ENCODE assay signal across 34 mouse cellular contexts in the genomic region with DNA sequence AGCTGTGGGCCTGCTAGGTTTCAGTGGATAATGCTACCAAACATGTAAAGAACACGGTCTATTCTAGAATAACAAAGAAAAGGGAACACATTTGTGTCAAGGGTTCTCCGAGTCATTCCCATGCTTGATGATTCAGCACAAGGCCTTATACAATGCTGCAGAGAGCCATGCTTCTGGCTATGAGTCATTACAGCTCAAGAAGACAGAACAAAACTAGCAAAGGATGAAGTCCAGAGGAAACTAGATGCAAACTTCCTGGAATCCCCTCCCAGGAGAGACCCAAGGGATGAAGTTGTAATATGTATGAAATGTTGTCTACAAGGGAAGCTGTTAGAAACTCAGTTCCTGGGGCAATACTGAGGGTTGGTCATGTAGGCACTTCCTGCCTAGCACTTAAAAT. TPM values are rescaled to one million over a fixed set of nuclear protein-coding genes. Genes with fewer than 3 reads are reported as not detected.
DNase-seq lines count a peak whose midpoint lies in the region; ATAC-seq and TF ChIP-seq lines count a peak whose summit lies in the region.
"Had no signal": no experiment of that assay in that cellular context is flagged by ENCODE, and none has a peak within 500 bp of the region (broad histone marks: within the 10 kb centered on the region; RNA-seq: fewer than 3 reads in every experiment).

No protein-coding gene starts in this region.

- DNase-seq in 416B (ENCODE audit: low read depth) (peak; percentile 69), ES-E14 (ENCODE audit: low read depth, low spot score) (no peak), Patski (ENCODE audit: low read depth, low spot score) (no peak)
- DNase-seq in forebrain, embryonic 14.5 days (ENCODE audit: low spot score): no peak
- DNase-seq in heart, adult 18-20 months: no peak
- no peak for DNase-seq in thymus, postnatal 25 days
- DNase-seq: adrenal gland, postnatal 25 days; cerebellum, adult 2 months; cerebellum, postnatal 14 days; gastrocnemius, adult 2 months; gastrocnemius, postnatal 36 days; heart, adult 2 months; heart, postnatal 10 days; kidney, adult 11 months; kidney, postnatal 14 days; layer of hippocampus, adult 9-11 months; lung, embryonic 14.5 days; lung, postnatal 36 days; midbrain, embryonic 14.5 days; retina, postnatal 1 day; right cerebral cortex, postnatal 14 days; spleen, adult 18-20 months; thymus, adult 18-20 months; thymus, postnatal 4 days had no signal

- H3K4me3 ChIP-seq in ES-E14 (ENCODE audit: insufficient read depth in 1 of 2, low read depth in 1 of 2, low read length in 2 of 2, poor library complexity in 1 of 2, severe bottlenecking in 1 of 2) (no peak overlapping the region), macrophage (ENCODE audit: inconsistent target) (no peak overlapping the region)
- H3K4me3 ChIP-seq in forebrain, embryonic 14.5 days (ENCODE audit: low read depth, low read length): no peak overlapping the region
- H3K4me3 ChIP-seq: embryonic facial prominence, embryonic 15.5 days; forebrain, embryonic 15.5 days; gastrocnemius, adult 2 months; heart, adult 2 months; heart, embryonic 13.5 days; hindbrain, embryonic 10.5 days; hindbrain, embryonic 15.5 days; limb, embryonic 12.5 days; liver, embryonic 15.5 days had no signal

- 37% methylated on average over 2 of the region's 2 CpGs for WGBS in macrophage (ENCODE audit: missing documents)
- 89% methylated on average over 2 of the region's 2 CpGs for WGBS in forebrain, embryonic 14.5 days

- peak; percentile 57 for ATAC-seq in Patski
- no peak for ATAC-seq in forebrain, embryonic 14.5 days
- ATAC-seq: CD4-positive, CD25-positive, alpha-beta regulatory T cell, adult 4 months; forebrain, embryonic 15.5 days; inflammation-experienced regulatory T-cells, adult 6 months had no signal

- no peak for TF ChIP-seq CTCF in Patski (IDR thresholded peaks at IDR 0.05)

- H3K4me2 ChIP-seq in forebrain, embryonic 14.5 days (ENCODE audit: low read length): no peak overlapping the region
- H3K4me2 ChIP-seq: embryonic facial prominence, embryonic 15.5 days; forebrain, embryonic 15.5 days; heart, embryonic 13.5 days; hindbrain, embryonic 15.5 days; limb, embryonic 12.5 days; liver, embryonic 15.5 days; lung, embryonic 14.5 days had no signal

- H3K4me1 ChIP-seq in ES-E14 (ENCODE audit: control insufficient read depth in 2 of 2, insufficient read depth in 2 of 2, low read length in 2 of 2, poor library complexity in 1 of 2): peaks cover 0 to 2% of the 10 kb centered on the region in 2 experiments; a peak in 1 of 4 replicates
- no peaks in the 10 kb centered on the region for H3K4me1 ChIP-seq in forebrain, embryonic 14.5 days (ENCODE audit: control insufficient read depth, insufficient read depth, low read length)
- H3K4me1 ChIP-seq: embryonic facial prominence, embryonic 15.5 days; forebrain, embryonic 15.5 days; heart, embryonic 13.5 days; hindbrain, embryonic 10.5 days; hindbrain, embryonic 15.5 days; limb, embryonic 12.5 days had no signal

- POLR2A ChIA-PET in Patski (lab: Charles Lee): no interaction called here

- H3K27ac ChIP-seq in ES-E14 (ENCODE audit: insufficient read depth, low read depth, low read length, poor library complexity, severe bottlenecking) (no peak overlapping the region), macrophage (0 out of 2 replicates have a peak overlapping the region, but pooled peaks have one; percentile 24)
- H3K27ac ChIP-seq in forebrain, embryonic 14.5 days (ENCODE audit: low read depth, low read length): no peak overlapping the region
- H3K27ac ChIP-seq: embryonic facial prominence, embryonic 15.5 days; forebrain, embryonic 15.5 days; gastrocnemius, adult 2 months; heart, adult 2 months; heart, embryonic 13.5 days; hindbrain, embryonic 10.5 days; hindbrain, embryonic 15.5 days; limb, embryonic 12.5 days; liver, embryonic 15.5 days had no signal

- CTCF ChIA-PET in Patski (lab: Charles Lee): no interaction called here

- in situ Hi-C loops in ES-E14 (cut with MboI; ENCODE audit: low sequenced_read_pairs in 2 of 2, unreplicated experiment in 2 of 2) (no loop called here), Patski (cut with MboI; ENCODE audit: low pct_unique_long_range_greater_than_20kb) (no loop called here)

- H3K36me3 ChIP-seq in ES-E14 (ENCODE audit: control insufficient read depth, insufficient read depth, low read length, poor library complexity, severe bottlenecking) (no peaks in the 10 kb centered on the region), macrophage (ENCODE audit: inconsistent target) (no peaks in the 10 kb centered on the region)
- H3K36me3 ChIP-seq in forebrain, embryonic 14.5 days (ENCODE audit: control insufficient read depth, insufficient read depth, low read length): no peaks in the 10 kb centered on the region
- H3K36me3 ChIP-seq: embryonic facial prominence, embryonic 15.5 days; forebrain, embryonic 15.5 days; heart, embryonic 13.5 days; hindbrain, embryonic 10.5 days; hindbrain, embryonic 15.5 days; limb, embryonic 12.5 days; liver, embryonic 15.5 days had no signal

- H3K27me3 ChIP-seq in Patski: peaks cover 10% of the 10 kb centered on the region
- H3K27me3 ChIP-seq in forebrain, embryonic 14.5 days (replicated peaks; ENCODE audit: control insufficient read depth, insufficient read depth, low read length): no peaks in the 10 kb centered on the region
- H3K27me3 ChIP-seq: embryonic facial prominence, embryonic 15.5 days; forebrain, embryonic 15.5 days; heart, embryonic 13.5 days; hindbrain, embryonic 15.5 days; limb, embryonic 12.5 days; liver, embryonic 15.5 days had no signal

- no peak overlapping the region for H3K9ac ChIP-seq in ES-E14 (ENCODE audit: insufficient read depth, low read depth, low read length, poor library complexity, severe bottlenecking)
- H3K9ac ChIP-seq in forebrain, embryonic 14.5 days (ENCODE audit: low read length): no peak overlapping the region
- H3K9ac ChIP-seq: embryonic facial prominence, embryonic 15.5 days; forebrain, embryonic 15.5 days; heart, embryonic 13.5 days; hindbrain, embryonic 15.5 days; limb, embryonic 12.5 days; liver, embryonic 15.5 days; lung, embryonic 14.5 days had no signal

- no peaks in the 10 kb centered on the region for H3K79me2 ChIP-seq in macrophage (ENCODE audit: inconsistent target)

- no peaks in the 10 kb centered on the region for H3K9me3 ChIP-seq in ES-E14 (ENCODE audit: control insufficient read depth, insufficient read depth, low read depth, low read length)
- H3K9me3 ChIP-seq in forebrain, embryonic 14.5 days (replicated peaks; ENCODE audit: control insufficient read depth, low read length): no peaks in the 10 kb centered on the region
- H3K9me3 ChIP-seq: embryonic facial prominence, embryonic 15.5 days; forebrain, embryonic 15.5 days; heart, embryonic 13.5 days; hindbrain, embryonic 10.5 days; hindbrain, embryonic 15.5 days; limb, embryonic 12.5 days; liver, embryonic 15.5 days had no signal

TF ChIP-seq in ES-E14, 5 proteins besides CTCF, POLR2A, EP300 and RAD21:
- TF ChIP-seq MAFK (IDR thresholded peaks at IDR 0.05; ENCODE audit: insufficient read depth, low read depth, low read length): 0 out of 2 replicates have a peak, but pooled peaks have one; percentile 37
- no peak for TF ChIP-seq CHD2 (IDR thresholded peaks at IDR 0.05; ENCODE audit: low read depth, low read length)
TF ChIP-seq in ES-E14: peak in this region for 1.

RNA-seq across cellular contexts. Expression of a gene that starts 7.0 kb away (rescaled TPM):
- total RNA-seq in ES-E14 (2012; rRNA removed): 14.4 and 23.1 TPM in 2 replicates
- polyA plus RNA-seq in Patski (2021) (4.6 TPM), macrophage (2018) (2.7 to 4.4 TPM (median 3.1 TPM) in 3 replicates)
- 10 to 100 TPM in 13 of 26 experiments, 1 to 10 TPM in 13; 3.8 to 25.6 (median 10.0) TPM for total RNA-seq in macrophage (2018; cell fraction: chromatin; rRNA removed)
- 1 to 10 TPM; 2.7 to 6.4 (median 3.6) TPM for total RNA-seq in macrophage (2018; cell fraction: cytosol; rRNA removed)
- 10 to 100 TPM in 3 of 26 experiments, 1 to 10 TPM in 23; 2.6 to 18.1 (median 5.8) TPM for total RNA-seq in macrophage (2018; cell fraction: nucleus; rRNA removed)
- polyA plus RNA-seq in forebrain, embryonic 14.5 days (2014; fragmentation: Nextera tagmentation; extraction: Ambion mirVana): 6.6 and 7.3 TPM in 2 replicates
- total RNA-seq in heart, adult 18-20 months (2021): 1 to 10 TPM; 2.0 to 2.1 TPM

RNA-seq across cellular contexts. Expression of a gene that starts 54.2 kb away (rescaled TPM):
- total RNA-seq in ES-E14 (2012; rRNA removed): 17.9 and 22.3 TPM in 2 replicates
- polyA plus RNA-seq in Patski (2021): 26.8 TPM
- total RNA-seq in macrophage (2018; cell fraction: chromatin; rRNA removed): 100 to 1,000 TPM in 6 of 26 experiments, 10 to 100 TPM in 20; 13.3 to 146 (median 72.8) TPM
- total RNA-seq in macrophage (2018; cell fraction: cytosol; rRNA removed): 10 to 100 TPM; 37.3 to 72.5 (median 53.2) TPM
- 100 to 1,000 TPM in 4 of 26 experiments, 10 to 100 TPM in 22; 23.0 to 134 (median 67.7) TPM for total RNA-seq in macrophage (2018; cell fraction: nucleus; rRNA removed)
- polyA plus RNA-seq in macrophage (2018): 26.7 to 43.9 TPM (median 36.2 TPM) in 3 replicates
- 13.4 and 17.8 TPM in 2 replicates for polyA plus RNA-seq in forebrain, embryonic 14.5 days (2014; fragmentation: Nextera tagmentation; extraction: Ambion mirVana)
- total RNA-seq in heart, adult 18-20 months (2021): 10 to 100 TPM; 10.4 TPM
